Mouse (Mus musculus): ENCODE results near the gene Zfp189. TPM values are rescaled to one million over a fixed set of nuclear protein-coding genes. Genes with fewer than 3 reads are reported as not detected.
A peak's percentile ranks its signal among the peaks of the same experiment; 100 is the strongest.
"Not testable (repeated sequence)": the region's sequence is repeated elsewhere in the genome, so short reads cannot be mapped to it uniquely, and the experiment has no call there.

Zfp189 gene
- polyA plus RNA-seq, 1 experiment from 2014 or later, result 14.6 TPM

- H3K4me3 ChIP-seq (ENCODE audit: low read depth, low read length); H3K9me3 ChIP-seq (ENCODE audit: control insufficient read depth, low read length); H3K9ac ChIP-seq (ENCODE audit: low read length); DNase-seq (ENCODE audit: low spot score); H3K36me3 ChIP-seq (ENCODE audit: control insufficient read depth, insufficient read depth, low read length); H3K27ac ChIP-seq (replicated peaks; ENCODE audit: low read depth, low read length); H3K27me3 ChIP-seq (ENCODE audit: control insufficient read depth, insufficient read depth, low read length); H3K4me2 ChIP-seq (ENCODE audit: low read depth, severe bottlenecking); ATAC-seq (ENCODE audit: insufficient number of reproducible peaks, low FRiP score, low TSS enrichment, low read depth); H3K4me1 ChIP-seq (ENCODE audit: control insufficient read depth, insufficient read depth, low read length): not testable (repeated sequence)
- WGBS, result 70% methylated on average over 3 of the region's 3 CpGs
These were observed 34.9 kb upstream of the Zfp189 start for GRCm38 (mm10) chr4:49485934-49486650.

- Histone ChIP-seq H3K4me1 (ENCODE audit: control insufficient read depth, insufficient read depth, low read length) (no peaks in the 10 kb centered on the region), H3K36me3 (ENCODE audit: control insufficient read depth, insufficient read depth, low read length) (no peaks in the 10 kb centered on the region), H3K27ac (replicated peaks; ENCODE audit: low read depth, low read length) (no peak overlapping the region), H3K4me3 (ENCODE audit: low read depth, low read length) (no peak overlapping the region), H3K27me3 (ENCODE audit: control insufficient read depth, insufficient read depth, low read length) (no peaks in the 10 kb centered on the region), H3K9ac (ENCODE audit: low read length) (no peak overlapping the region), H3K9me3 (ENCODE audit: control insufficient read depth, low read length) (no peaks in the 10 kb centered on the region), H3K4me2 (ENCODE audit: low read depth, severe bottlenecking) (no peak overlapping the region)
- no peak for DNase-seq (ENCODE audit: low spot score)
- ATAC-seq (ENCODE audit: insufficient number of reproducible peaks, low FRiP score, low TSS enrichment, low read depth), result no peak
- WGBS, result 96% methylated on average over 1 of the region's 1 CpGs
These were observed 17.4 kb upstream of the Zfp189 start for GRCm38 (mm10) chr4:49503563-49503962.

DNA sequence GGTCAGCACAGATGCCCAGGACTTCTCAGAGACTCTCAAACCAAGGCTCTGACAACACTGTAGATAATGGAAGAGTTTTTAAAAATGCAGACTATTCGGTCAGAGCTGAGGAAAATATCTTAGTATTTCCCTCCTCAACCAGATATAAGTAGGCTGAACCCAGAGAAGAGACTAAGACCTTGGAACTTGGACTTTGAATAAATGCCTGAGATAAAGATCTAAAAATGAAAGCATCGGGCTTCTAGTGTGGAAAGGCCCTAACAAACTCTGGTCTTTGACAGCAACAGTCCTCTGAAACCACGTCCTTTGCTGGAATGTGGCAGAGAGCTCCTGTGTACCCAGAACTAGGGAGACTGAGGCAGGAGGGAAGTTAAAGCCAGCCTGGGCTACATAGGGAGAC, 14.6 kb upstream of the Zfp189 start, which contains the start of gene Baat:
Baat (minus strand) TSS at position 172 of the 400 bp plus-strand sequence.
- WGBS, result 78% methylated on average over 3 of the region's 3 CpGs
- Histone ChIP-seq H3K4me1 (ENCODE audit: control insufficient read depth, insufficient read depth, low read length) (no peaks in the 10 kb centered on the region), H3K36me3 (ENCODE audit: control insufficient read depth, insufficient read depth, low read length) (no peaks in the 10 kb centered on the region), H3K27ac (replicated peaks; ENCODE audit: low read depth, low read length) (no peak within 1 kb of the TSS), H3K9ac (ENCODE audit: low read length) (no peak within 1 kb of the TSS), H3K4me3 (ENCODE audit: low read depth, low read length) (no peak within 1 kb of the TSS), H3K27me3 (ENCODE audit: control insufficient read depth, insufficient read depth, low read length) (no peaks in the 10 kb centered on the region), H3K9me3 (ENCODE audit: control insufficient read depth, low read length) (no peaks in the 10 kb centered on the region), H3K4me2 (ENCODE audit: low read depth, severe bottlenecking) (no peak within 1 kb of the TSS)
- ATAC-seq (ENCODE audit: insufficient number of reproducible peaks, low FRiP score, low TSS enrichment, low read depth) (no peak), DNase-seq (ENCODE audit: low spot score) (no peak)

- WGBS, result 91% methylated on average over 2 of the region's 2 CpGs
- ATAC-seq (ENCODE audit: insufficient number of reproducible peaks, low FRiP score, low TSS enrichment, low read depth) (no peak), DNase-seq (ENCODE audit: low spot score) (no peak)
- Histone ChIP-seq H3K27ac (replicated peaks; ENCODE audit: low read depth, low read length) (no peak overlapping the region), H3K4me1 (ENCODE audit: control insufficient read depth, insufficient read depth, low read length) (no peaks in the 10 kb centered on the region), H3K9me3 (ENCODE audit: control insufficient read depth, low read length) (no peaks in the 10 kb centered on the region), H3K4me2 (ENCODE audit: low read depth, severe bottlenecking) (no peak overlapping the region), H3K9ac (ENCODE audit: low read length) (no peak overlapping the region), H3K4me3 (ENCODE audit: low read depth, low read length) (no peak overlapping the region), H3K36me3 (ENCODE audit: control insufficient read depth, insufficient read depth, low read length) (peaks cover 4% of the 10 kb centered on the region), H3K27me3 (ENCODE audit: control insufficient read depth, insufficient read depth, low read length) (no peaks in the 10 kb centered on the region)
These were observed 11.8 kb upstream of the Zfp189 start for GRCm38 (mm10) chr4:49509183-49509582.

GRCm38 (mm10) chr4:49510236-49510835, 10.6 kb upstream of the Zfp189 start:
- not testable (repeated sequence) for H3K4me3 ChIP-seq (ENCODE audit: low read depth, low read length); H3K9ac ChIP-seq (ENCODE audit: low read length); H3K27ac ChIP-seq (replicated peaks; ENCODE audit: low read depth, low read length); H3K27me3 ChIP-seq (ENCODE audit: control insufficient read depth, insufficient read depth, low read length); H3K4me1 ChIP-seq (ENCODE audit: control insufficient read depth, insufficient read depth, low read length); ATAC-seq (ENCODE audit: insufficient number of reproducible peaks, low FRiP score, low TSS enrichment, low read depth); H3K36me3 ChIP-seq (ENCODE audit: control insufficient read depth, insufficient read depth, low read length); H3K4me2 ChIP-seq (ENCODE audit: low read depth, severe bottlenecking); DNase-seq (ENCODE audit: low spot score); H3K9me3 ChIP-seq (ENCODE audit: control insufficient read depth, low read length)
- whole genome bisulfite sequencing, result 96% methylated on average over 1 of the region's 1 CpGs

DNA sequence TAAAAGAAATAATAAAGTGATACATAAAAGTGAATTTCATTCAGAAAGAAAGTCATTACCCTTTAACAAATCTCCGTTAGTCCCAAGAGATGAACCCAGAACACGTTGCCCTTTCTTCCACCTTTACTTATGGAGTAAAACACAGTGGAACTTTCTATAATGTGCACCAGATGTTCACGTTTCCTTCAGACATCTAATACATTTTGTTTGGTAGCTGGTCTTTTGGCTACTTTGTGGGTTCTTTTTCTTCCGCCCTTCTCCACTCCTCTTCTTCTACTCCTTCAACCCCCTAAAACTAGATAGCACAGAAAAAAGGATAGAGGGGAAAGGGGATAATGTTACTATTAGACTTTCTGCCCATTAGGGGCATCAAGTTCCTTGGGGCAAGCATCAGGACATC, 8.3 kb upstream of the Zfp189 start:
- Histone ChIP-seq H3K4me3 (ENCODE audit: low read depth, low read length) (no peak overlapping the region), H3K27me3 (ENCODE audit: control insufficient read depth, insufficient read depth, low read length) (no peaks in the 10 kb centered on the region), H3K4me2 (ENCODE audit: low read depth, severe bottlenecking) (no peak overlapping the region), H3K36me3 (ENCODE audit: control insufficient read depth, insufficient read depth, low read length) (peaks cover 6% of the 10 kb centered on the region), H3K9ac (ENCODE audit: low read length) (no peak overlapping the region), H3K9me3 (ENCODE audit: control insufficient read depth, low read length) (no peaks in the 10 kb centered on the region), H3K4me1 (ENCODE audit: control insufficient read depth, insufficient read depth, low read length) (no peaks in the 10 kb centered on the region), H3K27ac (replicated peaks; ENCODE audit: low read depth, low read length) (no peak overlapping the region)
- no peak for ATAC-seq (ENCODE audit: insufficient number of reproducible peaks, low FRiP score, low TSS enrichment, low read depth)
- no peak for DNase-seq (ENCODE audit: low spot score)
- WGBS, result 46% methylated on average over 4 of the region's 4 CpGs

DNA sequence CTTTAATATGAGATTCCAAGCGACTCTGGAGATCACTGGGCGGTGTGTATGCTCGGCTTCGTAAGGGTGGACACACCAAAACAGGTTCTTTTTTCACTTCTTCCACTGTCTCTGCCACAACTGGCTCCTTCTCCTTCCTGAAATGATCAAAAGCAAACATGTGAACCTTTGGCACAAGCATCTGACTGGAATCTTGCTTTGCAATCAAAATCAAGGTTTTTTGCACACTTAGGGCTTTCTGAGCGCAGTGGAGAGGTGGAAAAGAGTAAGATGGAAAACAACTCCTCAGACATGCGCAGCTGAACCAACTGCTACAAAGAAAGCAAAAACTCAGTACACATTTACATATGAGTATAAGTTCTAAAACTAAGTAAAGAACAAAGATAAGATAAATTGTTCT, 6.5 kb upstream of the Zfp189 start:
- Histone ChIP-seq H3K4me3 (ENCODE audit: low read depth, low read length) (no peak overlapping the region), H3K27ac (replicated peaks; ENCODE audit: low read depth, low read length) (no peak overlapping the region), H3K4me2 (ENCODE audit: low read depth, severe bottlenecking) (no peak overlapping the region), H3K36me3 (ENCODE audit: control insufficient read depth, insufficient read depth, low read length) (peaks cover 6% of the 10 kb centered on the region), H3K9ac (ENCODE audit: low read length) (no peak overlapping the region), H3K27me3 (ENCODE audit: control insufficient read depth, insufficient read depth, low read length) (no peaks in the 10 kb centered on the region), H3K4me1 (ENCODE audit: control insufficient read depth, insufficient read depth, low read length) (no peaks in the 10 kb centered on the region), H3K9me3 (ENCODE audit: control insufficient read depth, low read length) (no peaks in the 10 kb centered on the region)
- DNase-seq (ENCODE audit: low spot score) (no peak), ATAC-seq (ENCODE audit: insufficient number of reproducible peaks, low FRiP score, low TSS enrichment, low read depth) (no peak)
- WGBS, result 95% methylated on average over 6 of the region's 6 CpGs

GRCm38 (mm10) chr4:49519476-49519875, 1.5 kb upstream of the Zfp189 start:
- Histone ChIP-seq H3K4me1 (ENCODE audit: control insufficient read depth, insufficient read depth, low read length) (no peaks in the 10 kb centered on the region), H3K36me3 (ENCODE audit: control insufficient read depth, insufficient read depth, low read length) (no peaks in the 10 kb centered on the region), H3K27ac (replicated peaks; ENCODE audit: low read depth, low read length) (no peak overlapping the region), H3K9me3 (ENCODE audit: control insufficient read depth, low read length) (no peaks in the 10 kb centered on the region), H3K4me2 (ENCODE audit: low read depth, severe bottlenecking) (no peak overlapping the region), H3K4me3 (ENCODE audit: low read depth, low read length) (no peak overlapping the region), H3K27me3 (ENCODE audit: control insufficient read depth, insufficient read depth, low read length) (no peaks in the 10 kb centered on the region), H3K9ac (ENCODE audit: low read length) (no peak overlapping the region)
- ATAC-seq (ENCODE audit: insufficient number of reproducible peaks, low FRiP score, low TSS enrichment, low read depth) (no peak), DNase-seq (ENCODE audit: low spot score) (peak; percentile 26)
- 79% methylated on average over 5 of the region's 5 CpGs for WGBS

Measured in limb, embryonic 11.5 days (tissue).